Mouse (Mus musculus) lung, postnatal 0 days (tissue): ENCODE measurements around the gene Flnc.

Experiments
- CTCF ChIP-seq: IDR thresholded peaks from 2 replicates; pipeline ENCODE4 v1.5.1; 2016; ENCODE audit warnings: antibody characterized with exemption, mild to moderate bottlenecking
- EP300 ChIP-seq: IDR thresholded peaks from 2 replicates; pipeline ENCODE4 v1.6.1; 2016; ENCODE audit warnings: antibody characterized with exemption, mild to moderate bottlenecking, control low read depth

DNA sequence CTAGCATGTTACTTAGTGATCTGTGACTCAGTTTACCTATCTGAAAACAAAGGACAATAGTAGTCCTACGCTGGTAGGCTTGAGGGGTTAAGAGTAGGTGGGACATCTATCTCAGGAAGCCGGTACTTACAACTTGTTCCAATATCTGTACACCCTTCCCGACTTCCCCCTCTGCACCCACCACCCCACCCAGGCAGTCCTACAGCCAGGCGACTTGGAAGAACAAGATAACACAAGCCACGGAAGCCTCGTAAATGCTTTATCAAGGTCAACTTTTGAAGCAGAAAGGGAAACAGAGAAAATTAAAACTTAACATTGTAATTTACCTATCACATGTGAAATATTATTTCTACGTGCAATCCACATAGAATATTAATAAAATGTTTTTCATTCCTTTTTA lies 67.1 kb downstream of the Flnc start:
- TF ChIP-seq CTCF: no peak
- TF ChIP-seq EP300: no peak
